Mouse (Mus musculus) kidney, postnatal 14 days (tissue): ENCODE data around the gene Fig4.

Experiments
- DNase-seq: peaks from one replicate; pipeline ENCODE4 v3.0.0; 2022; ENCODE audit warnings: mixed read lengths

The Fig4 gene

GRCm38 (mm10) chr10:41260243-41261006 is 42.6 kb downstream of the Fig4 start:
- DNase-seq = no peak

GRCm38 (mm10) chr10:41250749-41251065 is 52.4 kb downstream of the Fig4 start:
- no peak for DNase-seq

GRCm38 (mm10) chr10:41250045-41250748 is 52.9 kb downstream of the Fig4 start:
- no peak for DNase-seq

GRCm38 (mm10) chr10:41249006-41249659 is 53.9 kb downstream of the Fig4 start:
- DNase-seq = no peak

GRCm38 (mm10) chr10:41247800-41248473 is 55.1 kb downstream of the Fig4 start:
- DNase-seq = no peak

- no peak for DNase-seq
These were observed 56.9 kb downstream of the Fig4 start for GRCm38 (mm10) chr10:41246111-41246510.

DNA sequence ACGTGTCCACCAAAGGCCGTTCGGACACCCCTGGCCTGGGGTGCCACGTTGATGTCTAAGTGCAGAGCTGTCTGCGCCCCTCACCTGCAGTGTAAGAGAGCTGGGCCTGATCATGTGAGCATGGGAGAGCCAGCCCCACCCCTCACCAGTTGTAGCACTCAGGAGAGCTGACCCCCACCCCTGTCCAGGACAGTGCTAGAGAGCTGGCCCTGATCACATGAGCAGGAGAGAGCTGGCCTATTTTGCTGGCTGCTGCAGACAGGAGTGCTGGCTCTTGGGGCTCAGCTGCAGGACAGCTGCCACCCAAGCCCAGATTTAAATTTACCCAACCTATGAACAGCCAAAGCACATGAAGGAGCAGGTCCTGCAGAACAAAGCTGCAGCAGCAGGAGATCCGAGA is 57.6 kb downstream of the Fig4 start:
- no peak for DNase-seq

DNA sequence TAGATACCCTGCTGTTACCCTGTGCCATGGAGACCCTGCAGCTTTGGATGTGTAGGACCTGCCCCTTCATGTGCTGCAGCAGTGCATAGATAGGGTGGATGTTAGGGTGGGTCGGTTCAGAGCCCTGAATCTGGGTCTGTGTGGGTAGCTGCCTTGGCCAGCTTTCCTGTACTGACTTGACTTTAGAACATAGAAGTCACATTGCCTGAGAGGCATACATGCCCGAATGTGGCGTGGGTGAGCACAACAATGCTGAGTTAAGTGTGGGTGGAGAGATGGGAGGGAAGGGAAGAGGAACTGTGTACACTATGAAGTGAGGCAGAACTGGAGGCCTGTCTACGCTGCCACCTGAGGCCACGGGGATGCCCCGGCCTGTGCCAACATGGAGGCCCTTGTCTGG is 58.0 kb downstream of the Fig4 start:
- DNase-seq = no peak

- DNase-seq = no peak
These were observed 59.1 kb downstream of the Fig4 start for GRCm38 (mm10) chr10:41243930-41244329.

DNA sequence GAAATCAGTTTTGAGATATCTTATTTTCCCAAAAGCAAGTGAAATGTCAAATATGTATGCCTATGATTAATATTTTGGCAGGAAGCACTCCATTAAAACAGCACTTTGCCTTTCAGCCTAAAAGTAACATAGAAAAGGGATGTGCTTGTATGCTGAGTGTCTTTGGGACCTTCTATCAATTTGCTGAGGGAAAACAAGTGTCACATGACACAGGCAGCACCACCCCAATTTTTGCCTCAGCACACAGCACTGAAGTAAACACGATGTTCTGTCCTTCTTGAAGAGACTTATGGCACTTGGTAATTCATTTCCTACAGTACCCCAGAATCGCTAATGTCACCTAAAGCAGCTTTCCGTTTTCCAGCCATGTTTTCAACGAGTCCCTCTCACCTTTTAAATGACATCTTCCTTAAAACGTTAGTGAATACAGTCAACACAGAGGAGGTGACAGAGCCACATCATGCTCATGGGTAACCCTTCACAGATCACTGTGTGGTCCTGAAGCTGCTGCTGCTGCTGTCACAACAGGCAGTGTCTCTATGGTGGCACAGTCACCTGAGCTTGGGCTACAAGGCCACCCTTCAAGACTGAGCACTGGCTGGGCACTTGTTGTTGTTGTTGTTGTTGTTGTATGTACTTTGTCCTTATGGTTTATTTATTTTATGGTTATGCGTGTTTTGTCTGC is 61.4 kb downstream of the Fig4 start:
- no peak for DNase-seq

DNA sequence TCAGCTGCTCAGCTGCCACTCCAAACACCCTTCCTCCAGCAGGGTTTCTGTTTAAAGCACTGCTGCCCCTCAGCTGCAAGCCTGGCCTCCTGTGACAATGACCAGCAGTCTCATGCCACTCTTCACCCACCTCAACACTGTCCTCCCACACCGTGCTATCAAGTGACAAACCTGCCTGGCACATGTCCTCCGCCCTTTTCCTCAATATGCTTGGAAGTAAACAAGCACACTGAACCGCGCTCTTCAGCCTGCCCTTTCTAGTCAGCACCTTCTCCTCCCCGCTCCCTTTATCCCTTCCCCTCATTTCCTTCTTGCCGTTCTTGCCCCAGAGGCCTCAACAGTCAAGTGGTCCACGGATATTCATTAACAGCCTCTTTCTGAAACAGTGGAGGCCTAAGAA is 62.0 kb downstream of the Fig4 start:
- no peak for DNase-seq

DNA sequence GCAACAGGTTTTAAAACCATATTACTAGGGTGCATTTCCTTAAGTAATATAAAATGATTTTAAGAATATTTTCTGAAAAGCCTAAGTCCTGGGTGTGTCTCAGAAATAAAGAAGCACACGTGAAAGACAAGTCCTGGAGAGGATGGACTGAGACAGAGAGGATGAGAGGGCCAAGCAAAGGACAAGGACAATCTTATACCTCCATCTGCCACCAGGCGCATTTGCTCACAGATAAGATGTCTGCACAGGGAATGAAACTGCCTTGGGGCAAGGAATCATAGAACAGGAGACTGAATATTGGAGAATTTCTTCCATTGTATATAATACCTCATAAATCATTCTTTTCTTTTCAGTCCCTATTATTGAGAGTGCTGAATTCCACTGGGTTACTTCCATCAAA is 67.0 kb downstream of the Fig4 start:
- DNase-seq = no peak

- no peak for DNase-seq
These were observed 67.5 kb downstream of the Fig4 start for GRCm38 (mm10) chr10:41235584-41235983.

- no peak for DNase-seq
These were observed 67.9 kb downstream of the Fig4 start for GRCm38 (mm10) chr10:41235159-41235558.

DNA sequence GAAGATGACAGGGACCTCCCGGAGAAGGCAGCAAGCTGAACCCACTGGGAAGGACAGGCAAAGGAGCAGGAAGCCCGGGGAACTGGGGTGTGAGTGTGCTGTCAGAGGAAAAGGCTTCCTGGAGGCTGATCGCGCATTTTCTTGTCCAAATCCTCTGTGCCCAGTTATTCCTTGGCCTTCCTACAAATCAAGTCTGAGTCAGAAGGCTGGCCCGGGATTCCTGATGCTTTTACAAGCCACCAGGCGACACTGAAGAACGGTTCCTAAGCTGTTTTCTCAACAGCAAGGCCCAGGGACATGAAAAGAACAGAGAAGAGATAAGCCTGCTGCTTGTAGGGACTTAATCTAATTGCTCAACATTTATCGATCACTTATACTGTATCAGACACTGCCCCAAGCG is 68.5 kb downstream of the Fig4 start:
- no peak for DNase-seq

- DNase-seq = no peak
These were observed 69.9 kb downstream of the Fig4 start for GRCm38 (mm10) chr10:41233140-41233539.

DNA sequence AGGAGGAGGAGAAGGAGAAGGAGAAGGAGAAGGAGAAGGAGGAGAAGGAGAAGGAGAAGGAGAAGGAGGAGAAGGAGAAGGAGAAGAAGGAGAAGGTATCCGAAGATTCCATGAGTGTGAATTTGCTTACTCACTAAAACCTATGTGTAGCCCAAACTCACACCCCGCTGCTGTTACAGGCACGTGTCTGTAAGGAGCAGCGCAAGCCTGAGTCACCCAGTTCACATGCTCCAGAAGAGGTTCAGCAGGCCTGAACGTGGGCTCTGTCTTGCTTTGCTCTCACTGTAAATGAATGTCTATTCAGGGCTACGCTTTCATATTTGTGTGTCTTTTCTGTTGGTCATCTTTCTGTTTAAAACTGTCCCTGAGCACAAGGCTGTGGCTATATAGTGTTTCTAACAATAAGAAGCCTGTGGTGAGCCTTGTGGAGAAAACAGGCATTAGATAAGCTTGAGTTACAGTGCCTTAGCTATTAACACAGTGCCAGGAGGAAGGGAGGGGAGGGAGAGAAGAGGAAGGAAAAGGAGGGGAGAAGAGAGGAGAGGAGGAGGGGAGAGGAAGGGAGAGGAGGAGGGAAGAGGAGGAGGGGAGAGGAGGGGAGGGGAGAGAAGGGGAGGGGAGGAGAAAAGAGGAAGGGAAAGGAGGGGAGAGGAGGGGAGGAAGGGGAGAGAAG is 71.8 kb downstream of the Fig4 start:
- DNase-seq = no peak

DNA sequence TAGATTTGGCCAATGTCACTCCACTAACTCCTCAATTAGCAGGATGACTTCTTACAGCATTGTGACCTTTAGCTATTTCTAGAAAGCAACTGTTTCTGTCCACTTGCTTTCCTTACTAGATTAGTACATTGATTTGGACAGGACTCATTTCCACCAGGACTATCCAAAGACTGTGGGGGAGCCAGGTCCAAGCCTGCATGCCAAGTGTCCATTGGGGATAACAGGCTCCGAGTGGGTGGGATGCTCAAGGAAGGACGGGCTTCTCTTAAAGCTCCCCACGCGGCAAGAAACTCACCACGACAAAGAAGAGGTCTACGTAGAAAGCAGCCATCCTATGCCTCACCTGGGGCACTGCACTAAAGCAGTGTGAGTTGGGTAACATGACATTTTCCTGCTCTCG is 75.4 kb downstream of the Fig4 start:
- no peak for DNase-seq

GRCm38 (mm10) chr10:41223499-41223898 is 79.6 kb downstream of the Fig4 start:
- DNase-seq = no peak

- no peak for DNase-seq
These were observed 81.9 kb downstream of the Fig4 start for GRCm38 (mm10) chr10:41221204-41221603.

DNA sequence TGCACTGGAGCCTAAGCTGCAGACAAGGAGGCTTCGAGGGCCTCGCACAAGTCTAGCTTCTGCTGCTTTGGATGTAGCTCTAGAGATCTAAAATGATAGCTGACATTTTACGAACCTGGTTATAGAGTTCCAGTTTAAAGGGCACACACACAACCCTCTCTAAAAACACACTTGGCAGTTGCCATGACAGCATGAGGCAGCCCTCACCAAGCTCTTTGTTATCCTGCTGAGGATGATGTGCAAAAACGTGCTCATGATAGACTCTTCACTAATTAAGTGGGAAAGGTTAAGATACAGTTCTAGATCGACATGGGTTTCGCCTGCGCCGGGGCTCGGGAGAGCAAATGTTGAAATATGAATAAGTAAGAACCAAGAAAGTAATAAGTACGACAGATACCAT is 84.2 kb downstream of the Fig4 start:
- no peak for DNase-seq

- DNase-seq = no peak
These were observed 89.0 kb downstream of the Fig4 start for GRCm38 (mm10) chr10:41214083-41214482.
